Mouse (Mus musculus) ES-CJ7 (cell line): ENCODE results near the gene Ccdc36.

Experiments used
- DNase-seq: peaks from one replicate; pipeline ENCODE4 v3.0.0; 2011; ENCODE audit warnings: low read depth, low spot score

The Ccdc36 gene

GRCm38 (mm10) chr9:108449860-108450259 is 21.6 kb upstream of the Ccdc36 start:
- no peak for DNase-seq

GRCm38 (mm10) chr9:108445125-108445524 is 16.8 kb upstream of the Ccdc36 start:
- no peak for DNase-seq

- DNase-seq, result no peak
Measured at GRCm38 (mm10) chr9:108441236-108441919, 13.1 kb upstream of the Ccdc36 start.

- no peak for DNase-seq
Measured at GRCm38 (mm10) chr9:108440485-108440884, 12.2 kb upstream of the Ccdc36 start.

GRCm38 (mm10) chr9:108439176-108439575 is 10.9 kb upstream of the Ccdc36 start:
- DNase-seq, result no peak

- no peak for DNase-seq
Measured at GRCm38 (mm10) chr9:108436182-108436581, 7.9 kb upstream of the Ccdc36 start, which contains the start of gene BC048562. Gene BC048562 (plus strand): TSS chr9:108436482.

- DNase-seq, result peak; percentile 79
Measured at GRCm38 (mm10) chr9:108431431-108432067, 3.3 kb upstream of the Ccdc36 start.

GRCm38 (mm10) chr9:108412221-108412620 is 16.1 kb downstream of the Ccdc36 start:
- no peak for DNase-seq

GRCm38 (mm10) chr9:108411381-108411942 is 16.8 kb downstream of the Ccdc36 start:
- DNase-seq, result no peak

- no peak for DNase-seq
Measured at GRCm38 (mm10) chr9:108409535-108409934, 18.7 kb downstream of the Ccdc36 start.

GRCm38 (mm10) chr9:108404451-108404850 is 23.8 kb downstream of the Ccdc36 start:
- no peak for DNase-seq

- DNase-seq, result no peak
Measured at GRCm38 (mm10) chr9:108403081-108403480, 25.2 kb downstream of the Ccdc36 start.

- DNase-seq, result no peak
Measured at GRCm38 (mm10) chr9:108401186-108401960, 26.9 kb downstream of the Ccdc36 start.

GRCm38 (mm10) chr9:108398324-108398723 is 30.0 kb downstream of the Ccdc36 start:
- DNase-seq, result no peak

- no peak for DNase-seq
Measured at GRCm38 (mm10) chr9:108395427-108395826, 32.9 kb downstream of the Ccdc36 start.

GRCm38 (mm10) chr9:108394191-108394590 is 34.1 kb downstream of the Ccdc36 start:
- DNase-seq, result no peak

- DNase-seq, result peak; percentile 90
Measured at GRCm38 (mm10) chr9:108392676-108393075, 35.6 kb downstream of the Ccdc36 start, which contains the start of gene 1700102P08Rik. Gene 1700102P08Rik (plus strand): TSS chr9:108392805.

GRCm38 (mm10) chr9:108389220-108389619 is 39.1 kb downstream of the Ccdc36 start:
- no peak for DNase-seq

GRCm38 (mm10) chr9:108388601-108389000 is 39.7 kb downstream of the Ccdc36 start:
- DNase-seq, result no peak

- DNase-seq, result no peak
Measured at GRCm38 (mm10) chr9:108386816-108387215, 41.5 kb downstream of the Ccdc36 start.

- peak; percentile 55 for DNase-seq
Measured at GRCm38 (mm10) chr9:108385006-108385405, 43.3 kb downstream of the Ccdc36 start.

- no peak for DNase-seq
Measured at GRCm38 (mm10) chr9:108381382-108381781, 46.9 kb downstream of the Ccdc36 start.
